Mouse (Mus musculus): ENCODE measurements around the gene Wdr78.

DNA sequence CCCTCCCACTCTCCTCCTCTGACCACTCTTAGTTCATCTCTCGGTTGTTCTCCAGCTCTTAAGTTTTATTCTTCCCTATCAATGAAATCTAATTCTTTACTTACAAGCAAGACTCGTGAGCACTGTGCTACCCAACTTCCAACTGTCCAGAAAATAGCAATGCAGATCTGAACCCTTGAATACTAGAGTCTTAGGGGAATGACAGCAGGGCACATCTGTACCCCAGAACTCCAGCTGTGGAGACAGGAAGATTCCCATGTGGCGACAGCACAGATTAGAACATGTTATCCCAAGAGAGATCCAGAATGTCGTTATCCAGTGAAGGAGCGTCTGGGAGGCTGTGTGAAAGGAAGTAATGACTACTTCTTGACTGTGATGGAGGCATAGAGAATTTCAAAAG, 108.1 kb downstream of the Wdr78 start:
- no peak for TF ChIP-seq POLR2A (IDR thresholded peaks at IDR 0.05; ENCODE audit: borderline replicate concordance, extremely low read depth, insufficient read depth, insufficient read length, poor library complexity, severe bottlenecking)
- TF ChIP-seq CTCF (IDR thresholded peaks at IDR 0.05; ENCODE audit: borderline replicate concordance, extremely low read depth, insufficient read depth, insufficient read length), result no peak

Measured in brain, embryonic 14.5 days (tissue).